Mouse (Mus musculus): Measurements from ENCODE around the gene Cadm1. TPM values are rescaled to one million over a fixed set of nuclear protein-coding genes. Genes with fewer than 3 reads are reported as not detected.

Cadm1 gene
- 91.7 and 96.0 TPM in 2 replicates for polyA plus RNA-seq (2015; fragmentation: Nextera tagmentation; extraction: Ambion mirVana)

DNA sequence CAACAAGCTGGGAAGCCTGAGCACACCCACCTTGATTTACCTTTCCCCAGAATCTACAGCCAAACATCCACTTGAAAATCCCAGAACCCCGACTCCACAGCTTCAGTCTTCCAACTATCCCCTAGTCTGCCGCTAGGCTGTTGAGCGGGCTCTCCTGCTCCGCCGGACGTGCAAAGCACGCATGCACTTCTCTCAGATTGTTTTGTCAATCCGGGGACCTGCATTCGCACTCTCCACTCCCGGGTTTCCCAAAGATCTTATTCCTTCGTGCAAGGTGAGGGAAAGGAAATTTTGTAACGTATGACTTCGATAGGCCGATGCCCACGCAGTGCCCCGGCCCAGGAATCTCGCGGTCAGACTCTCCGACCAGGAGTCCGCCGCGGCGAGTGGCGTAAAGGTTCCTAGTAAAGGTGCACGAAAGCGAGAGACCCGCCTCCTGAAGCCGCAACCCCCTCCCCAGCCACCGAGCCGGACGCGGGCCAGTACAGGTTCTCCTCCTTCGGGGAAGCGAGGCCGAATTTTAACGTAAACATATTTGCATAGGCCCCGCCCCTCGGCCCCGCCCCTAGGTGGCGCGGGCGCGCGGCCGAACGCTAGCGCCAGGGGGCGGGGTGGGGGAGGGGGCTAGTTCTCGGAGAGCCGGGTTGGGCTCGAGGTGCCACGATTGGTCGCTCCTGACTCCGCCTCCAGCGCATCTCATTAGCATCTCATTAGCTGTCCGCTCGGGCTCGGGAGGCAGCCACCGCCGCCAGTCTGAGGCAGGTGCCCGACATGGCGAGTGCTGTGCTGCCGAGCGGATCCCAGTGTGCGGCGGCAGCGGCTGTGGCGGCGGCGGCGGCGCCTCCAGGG is at the start of gene Cadm1:
TSS of gene Cadm1 (plus strand) at position 572 of the 849 bp plus-strand sequence.
- Histone ChIP-seq H3K9ac (ENCODE audit: low read length) (peak within 1 kb of the TSS; percentile 84), H3K4me2 (ENCODE audit: low read depth, low read length) (peak within 1 kb of the TSS; percentile 65), H3K4me3 (ENCODE audit: low read length) (peak within 1 kb of the TSS; percentile 63), H3K27ac (ENCODE audit: low read length) (peak within 1 kb of the TSS; percentile 80), H3K36me3 (ENCODE audit: control insufficient read depth, insufficient read depth, low read length) (no peaks in the 10 kb centered on the region), H3K4me1 (replicated peaks; ENCODE audit: control insufficient read depth, insufficient read depth, low read length) (peaks cover 12% of the 10 kb centered on the region), H3K9me3 (ENCODE audit: control insufficient read depth, low read length) (no peaks in the 10 kb centered on the region), H3K27me3 (ENCODE audit: control insufficient read depth, insufficient read depth, low read depth, low read length) (peaks cover 32% of the 10 kb centered on the region)
- peak; percentile 97 for ATAC-seq (ENCODE audit: low read depth)
- WGBS: 0% methylated on average over 68 of the region's 72 CpGs

DNA sequence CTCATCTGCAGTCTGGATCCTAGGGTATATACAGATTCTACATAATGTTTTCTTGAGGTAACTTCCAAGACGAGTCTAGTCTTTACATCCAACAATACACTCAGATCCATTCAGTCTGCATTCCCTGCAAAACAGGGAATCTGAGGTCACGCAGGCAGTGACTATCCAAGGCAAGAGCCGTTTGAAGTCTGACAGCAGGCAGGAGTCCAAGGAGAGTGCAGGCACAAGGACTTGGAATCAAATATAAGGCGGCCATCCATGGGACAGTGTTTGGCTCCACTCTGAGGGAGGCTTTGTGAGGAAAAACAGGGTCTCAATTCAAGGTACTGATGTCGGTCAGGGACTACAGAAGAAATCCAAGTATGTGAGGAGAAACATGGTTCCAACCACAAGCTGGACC is 45.5 kb upstream of the Cadm1 start:
- H3K9ac ChIP-seq (ENCODE audit: low read length): no peak overlapping the region
- WGBS: 63% methylated on average over 5 of the region's 5 CpGs
- H3K27me3 ChIP-seq (ENCODE audit: control insufficient read depth, insufficient read depth, low read depth, low read length): no peaks in the 10 kb centered on the region
- H3K4me3 ChIP-seq (ENCODE audit: low read length): no peak overlapping the region
- no peak overlapping the region for H3K27ac ChIP-seq (ENCODE audit: low read length)
- no peak for ATAC-seq (ENCODE audit: low read depth)
- no peak overlapping the region for H3K4me2 ChIP-seq (ENCODE audit: low read depth, low read length)
- no peaks in the 10 kb centered on the region for H3K4me1 ChIP-seq (replicated peaks; ENCODE audit: control insufficient read depth, insufficient read depth, low read length)
- H3K9me3 ChIP-seq (ENCODE audit: control insufficient read depth, low read length): no peaks in the 10 kb centered on the region
- no peaks in the 10 kb centered on the region for H3K36me3 ChIP-seq (ENCODE audit: control insufficient read depth, insufficient read depth, low read length)

DNA sequence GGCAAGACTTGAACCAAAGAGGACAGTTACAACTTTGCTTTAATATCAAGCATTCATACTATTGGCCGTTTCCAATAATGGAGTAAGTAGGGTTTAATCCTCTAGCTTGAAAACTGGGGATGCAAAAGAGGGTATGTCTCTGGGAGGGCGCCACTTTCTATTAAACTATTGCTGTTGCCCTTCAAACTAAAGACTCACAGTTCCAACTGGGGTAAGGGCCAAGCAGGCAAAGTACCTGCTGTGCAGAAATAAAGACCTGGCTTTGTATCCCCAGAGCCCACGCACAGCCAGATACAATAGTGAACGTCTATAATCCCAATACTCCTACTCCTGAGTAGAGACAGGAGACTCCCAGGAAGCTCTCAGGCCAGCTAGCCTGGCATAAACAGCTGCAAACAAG is 44.8 kb upstream of the Cadm1 start:
- Histone ChIP-seq H3K9me3 (ENCODE audit: control insufficient read depth, low read length) (no peaks in the 10 kb centered on the region), H3K4me2 (ENCODE audit: low read depth, low read length) (no peak overlapping the region), H3K27me3 (ENCODE audit: control insufficient read depth, insufficient read depth, low read depth, low read length) (no peaks in the 10 kb centered on the region), H3K36me3 (ENCODE audit: control insufficient read depth, insufficient read depth, low read length) (no peaks in the 10 kb centered on the region), H3K4me1 (replicated peaks; ENCODE audit: control insufficient read depth, insufficient read depth, low read length) (no peaks in the 10 kb centered on the region), H3K4me3 (ENCODE audit: low read length) (no peak overlapping the region), H3K27ac (ENCODE audit: low read length) (no peak overlapping the region), H3K9ac (ENCODE audit: low read length) (no peak overlapping the region)
- 76% methylated on average over 4 of the region's 4 CpGs for WGBS
- ATAC-seq (ENCODE audit: low read depth): no peak

DNA sequence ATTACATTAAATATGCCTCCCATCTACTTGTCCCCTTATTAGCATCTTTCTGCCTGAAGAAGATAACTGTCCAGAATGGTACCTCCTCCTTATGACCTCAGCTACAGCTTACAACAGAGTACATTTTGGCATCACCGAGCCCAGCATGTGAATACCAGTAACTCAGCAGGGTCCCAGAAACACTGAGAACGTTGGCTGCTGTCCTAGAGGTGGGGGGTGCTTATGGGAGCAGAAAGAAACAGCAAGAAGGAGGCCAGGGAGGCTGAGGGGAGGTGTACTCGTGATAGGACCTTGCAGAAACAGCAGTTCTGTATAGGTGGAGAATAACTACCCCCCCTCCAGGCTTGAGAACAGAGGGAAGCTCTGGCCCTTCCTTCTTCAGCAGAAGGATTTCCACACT is 30.2 kb upstream of the Cadm1 start:
- Histone ChIP-seq H3K9ac (ENCODE audit: low read length) (no peak overlapping the region), H3K27ac (ENCODE audit: low read length) (no peak overlapping the region), H3K4me2 (ENCODE audit: low read depth, low read length) (no peak overlapping the region), H3K4me3 (ENCODE audit: low read length) (no peak overlapping the region), H3K36me3 (ENCODE audit: control insufficient read depth, insufficient read depth, low read length) (no peaks in the 10 kb centered on the region), H3K4me1 (replicated peaks; ENCODE audit: control insufficient read depth, insufficient read depth, low read length) (no peaks in the 10 kb centered on the region), H3K9me3 (ENCODE audit: control insufficient read depth, low read length) (no peaks in the 10 kb centered on the region), H3K27me3 (ENCODE audit: control insufficient read depth, insufficient read depth, low read depth, low read length) (no peaks in the 10 kb centered on the region; the same call in 1 of the 2 replicates)
- no peak for ATAC-seq (ENCODE audit: low read depth)
- 34% methylated on average over 3 of the region's 3 CpGs for WGBS

DNA sequence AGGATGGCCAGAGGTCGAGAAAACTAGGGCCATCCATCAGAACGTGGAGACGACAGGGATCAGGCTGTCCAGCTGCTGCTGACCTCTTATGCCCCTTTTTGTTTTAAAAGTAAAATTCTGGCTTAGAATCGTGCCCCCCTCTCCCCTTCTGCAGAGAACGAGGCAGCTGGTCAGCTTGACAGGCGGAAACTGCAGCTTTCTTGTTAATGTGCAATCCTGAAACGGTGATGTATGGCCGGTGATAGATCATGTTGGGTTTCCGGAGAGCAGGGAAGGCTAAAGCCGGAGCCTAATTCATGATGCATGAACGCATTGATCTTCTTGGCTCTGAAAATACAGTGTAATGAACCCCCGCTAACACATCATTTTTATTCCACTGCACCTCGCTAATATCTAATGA is 24.0 kb upstream of the Cadm1 start:
- no peaks in the 10 kb centered on the region for H3K36me3 ChIP-seq (ENCODE audit: control insufficient read depth, insufficient read depth, low read length)
- H3K9ac ChIP-seq (ENCODE audit: low read length): no peak overlapping the region
- no peaks in the 10 kb centered on the region for H3K9me3 ChIP-seq (ENCODE audit: control insufficient read depth, low read length)
- no peak overlapping the region for H3K4me3 ChIP-seq (ENCODE audit: low read length)
- H3K27me3 ChIP-seq (ENCODE audit: control insufficient read depth, insufficient read depth, low read depth, low read length): no peaks in the 10 kb centered on the region; the same call in 1 of the 2 replicates
- no peak overlapping the region for H3K27ac ChIP-seq (ENCODE audit: low read length)
- no peaks in the 10 kb centered on the region; the same call in 1 of the 2 replicates for H3K4me1 ChIP-seq (replicated peaks; ENCODE audit: control insufficient read depth, insufficient read depth, low read length)
- WGBS: 28% methylated on average over 13 of the region's 13 CpGs
- H3K4me2 ChIP-seq (ENCODE audit: low read depth, low read length): no peak overlapping the region
- ATAC-seq (ENCODE audit: low read depth): no peak

DNA sequence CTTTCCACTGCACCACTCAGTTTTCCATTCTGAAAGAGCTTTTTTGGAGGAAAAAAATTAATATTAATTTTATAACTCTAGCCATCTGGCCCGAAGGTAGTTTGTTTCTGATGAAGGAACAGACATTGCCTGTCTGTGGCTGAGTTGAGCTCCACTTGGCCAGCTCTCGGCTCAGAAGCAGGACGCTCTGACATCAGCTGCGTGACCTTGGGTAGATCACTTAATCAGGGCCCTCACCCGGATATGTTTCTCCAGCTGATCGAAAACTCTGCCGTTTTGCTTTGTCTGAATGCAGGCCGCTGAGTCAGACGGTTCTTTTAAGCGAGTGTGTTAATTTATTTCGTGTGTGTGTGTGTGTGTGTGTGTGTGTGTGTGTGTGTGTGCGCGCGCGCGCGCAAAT is 23.1 kb upstream of the Cadm1 start:
- H3K4me1 ChIP-seq (replicated peaks; ENCODE audit: control insufficient read depth, insufficient read depth, low read length): no peaks in the 10 kb centered on the region; the same call in 1 of the 2 replicates
- H3K4me3 ChIP-seq (ENCODE audit: low read length): no peak overlapping the region
- no peak overlapping the region for H3K4me2 ChIP-seq (ENCODE audit: low read depth, low read length)
- no peak overlapping the region for H3K9ac ChIP-seq (ENCODE audit: low read length)
- H3K27me3 ChIP-seq (ENCODE audit: control insufficient read depth, insufficient read depth, low read depth, low read length): no peaks in the 10 kb centered on the region; the same call in 1 of the 2 replicates
- no peak overlapping the region for H3K27ac ChIP-seq (ENCODE audit: low read length)
- 78% methylated on average over 17 of the region's 17 CpGs for WGBS
- ATAC-seq (ENCODE audit: low read depth): no peak
- no peaks in the 10 kb centered on the region for H3K36me3 ChIP-seq (ENCODE audit: control insufficient read depth, insufficient read depth, low read length)
- H3K9me3 ChIP-seq (ENCODE audit: control insufficient read depth, low read length): no peaks in the 10 kb centered on the region

DNA sequence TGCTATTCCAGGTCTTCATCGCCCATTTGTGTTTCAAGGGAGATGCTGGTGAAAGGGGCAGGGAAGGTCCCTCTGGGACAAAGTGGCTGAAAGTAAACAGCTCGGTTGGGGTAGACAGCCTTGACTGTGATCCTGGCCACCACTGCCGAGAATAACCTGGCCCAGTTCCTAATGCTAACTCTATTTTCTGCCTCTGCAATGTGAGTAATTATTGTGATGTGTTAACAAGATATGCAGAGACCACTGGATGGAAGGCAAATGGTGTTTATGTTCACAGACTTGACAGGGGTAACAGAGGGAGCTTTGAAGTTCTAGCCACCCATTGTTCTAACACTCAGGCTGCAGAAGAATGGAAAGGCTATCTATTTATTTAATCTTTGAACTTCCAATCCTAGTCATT is 21.9 kb upstream of the Cadm1 start:
- Histone ChIP-seq H3K27me3 (ENCODE audit: control insufficient read depth, insufficient read depth, low read depth, low read length) (no peaks in the 10 kb centered on the region; the same call in 1 of the 2 replicates), H3K4me3 (ENCODE audit: low read length) (no peak overlapping the region), H3K4me1 (replicated peaks; ENCODE audit: control insufficient read depth, insufficient read depth, low read length) (no peaks in the 10 kb centered on the region; the same call in 1 of the 2 replicates), H3K36me3 (ENCODE audit: control insufficient read depth, insufficient read depth, low read length) (no peaks in the 10 kb centered on the region), H3K27ac (ENCODE audit: low read length) (no peak overlapping the region), H3K4me2 (ENCODE audit: low read depth, low read length) (no peak overlapping the region), H3K9me3 (ENCODE audit: control insufficient read depth, low read length) (no peaks in the 10 kb centered on the region), H3K9ac (ENCODE audit: low read length) (no peak overlapping the region)
- 29% methylated on average over 3 of the region's 3 CpGs for WGBS
- peak; percentile 71 for ATAC-seq (ENCODE audit: low read depth)

DNA sequence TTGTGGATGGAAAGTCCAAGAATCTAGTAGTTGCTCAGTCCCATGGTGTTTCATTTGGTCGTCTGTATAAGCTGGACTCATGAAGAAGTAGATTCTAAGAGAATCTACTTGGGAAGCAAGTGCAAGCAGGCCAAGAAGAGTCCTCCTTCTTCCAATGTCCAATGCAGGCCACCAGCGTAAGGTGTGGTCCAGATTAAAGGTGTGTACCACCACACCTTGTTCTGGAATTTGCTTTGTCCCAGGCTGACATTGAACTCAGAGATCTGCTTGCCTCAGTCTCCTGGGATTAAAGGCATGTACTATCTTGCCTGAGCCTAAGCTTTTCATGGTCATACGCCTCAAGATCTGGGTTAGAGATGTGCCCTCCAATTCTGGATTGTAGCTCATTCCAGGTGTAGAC is 17.5 kb upstream of the Cadm1 start:
- Histone ChIP-seq H3K27me3 (ENCODE audit: control insufficient read depth, insufficient read depth, low read depth, low read length) (peaks cover 4% of the 10 kb centered on the region; the same call in 1 of the 2 replicates), H3K4me3 (ENCODE audit: low read length) (no peak overlapping the region), H3K27ac (ENCODE audit: low read length) (no peak overlapping the region), H3K9me3 (ENCODE audit: control insufficient read depth, low read length) (no peaks in the 10 kb centered on the region), H3K9ac (ENCODE audit: low read length) (no peak overlapping the region), H3K4me1 (replicated peaks; ENCODE audit: control insufficient read depth, insufficient read depth, low read length) (no peaks in the 10 kb centered on the region; the same call in 1 of the 2 replicates), H3K4me2 (ENCODE audit: low read depth, low read length) (no peak overlapping the region), H3K36me3 (ENCODE audit: control insufficient read depth, insufficient read depth, low read length) (no peaks in the 10 kb centered on the region)
- 80% methylated on average over 3 of the region's 3 CpGs for WGBS
- ATAC-seq (ENCODE audit: low read depth): no peak

DNA sequence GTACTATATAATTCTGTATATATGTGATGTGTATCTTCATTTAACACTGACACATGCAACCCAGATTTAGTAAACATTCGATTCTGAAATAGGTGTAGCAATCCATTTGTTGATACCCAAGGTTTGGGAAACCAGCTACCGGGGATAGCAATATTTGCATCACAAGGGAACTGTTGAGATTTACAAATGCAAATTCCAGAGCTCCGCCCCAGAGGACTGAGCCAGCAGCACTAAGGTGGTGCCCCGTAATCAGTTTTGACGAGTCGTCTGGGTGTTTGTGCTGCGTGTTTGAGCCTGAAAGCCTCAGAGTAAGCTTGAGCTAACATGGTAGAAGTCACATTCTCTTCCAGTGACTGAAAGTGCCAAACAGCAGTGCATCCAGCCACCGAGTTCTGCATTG is 15.7 kb upstream of the Cadm1 start:
- 22% methylated on average over 8 of the region's 8 CpGs for WGBS
- Histone ChIP-seq H3K9ac (ENCODE audit: low read length) (no peak overlapping the region), H3K27me3 (ENCODE audit: control insufficient read depth, insufficient read depth, low read depth, low read length) (peaks cover 4% of the 10 kb centered on the region; the same call in 1 of the 2 replicates), H3K4me2 (ENCODE audit: low read depth, low read length) (no peak overlapping the region), H3K4me1 (replicated peaks; ENCODE audit: control insufficient read depth, insufficient read depth, low read length) (no peaks in the 10 kb centered on the region), H3K36me3 (ENCODE audit: control insufficient read depth, insufficient read depth, low read length) (no peaks in the 10 kb centered on the region), H3K27ac (ENCODE audit: low read length) (no peak overlapping the region), H3K9me3 (ENCODE audit: control insufficient read depth, low read length) (no peaks in the 10 kb centered on the region), H3K4me3 (ENCODE audit: low read length) (no peak overlapping the region)
- no peak for ATAC-seq (ENCODE audit: low read depth)

All from lung, embryonic 16.5 days (tissue).